ENCODE assay signal across 13 mouse cellular contexts in genomic region chr1:176289396-176289795, GRCm38 (mm10). TPM values are rescaled to one million over a fixed set of nuclear protein-coding genes. Genes with fewer than 3 reads are reported as not detected.
"Had no signal": no experiment of that assay in that cellular context is flagged by ENCODE, and none has a peak within 500 bp of the region (broad histone marks: within the 10 kb centered on the region; RNA-seq: fewer than 3 reads in every experiment).

No protein-coding gene starts in this region.

- ATAC-seq: hindbrain, embryonic 16.5 days; inflammation-experienced regulatory T-cells, adult 6 months; liver, postnatal 0 days; midbrain, embryonic 13.5 days had no signal

- H3K4me2 ChIP-seq: limb, embryonic 12.5 days; liver, embryonic 13.5 days; midbrain, embryonic 13.5 days had no signal

- H3K9ac ChIP-seq: limb, embryonic 12.5 days; liver, embryonic 13.5 days; liver, postnatal 0 days; midbrain, embryonic 13.5 days had no signal

- H3K4me3 ChIP-seq: layer of hippocampus, adult 2 months; limb, embryonic 12.5 days; liver, embryonic 13.5 days; midbrain, embryonic 13.5 days had no signal

- H3K27me3 ChIP-seq: limb, embryonic 12.5 days; liver, embryonic 13.5 days; midbrain, embryonic 13.5 days had no signal

- DNase-seq: liver; liver, embryonic 13.5 days; liver, postnatal 0 days; right cerebral cortex, postnatal 14 days; thymus, adult 18-20 months; thymus, postnatal 14 days had no signal

- H3K36me3 ChIP-seq: limb, embryonic 12.5 days; liver, embryonic 13.5 days; midbrain, embryonic 13.5 days had no signal

- H3K4me1 ChIP-seq: limb, embryonic 12.5 days; liver, embryonic 13.5 days; midbrain, embryonic 13.5 days had no signal

- H3K27ac ChIP-seq: layer of hippocampus, adult 2 months; limb, embryonic 12.5 days; liver, embryonic 13.5 days; midbrain, embryonic 13.5 days had no signal

- H3K9me3 ChIP-seq: limb, embryonic 12.5 days; liver, embryonic 13.5 days; midbrain, embryonic 13.5 days had no signal

RNA-seq across cellular contexts. Expression of gene Pld5, which starts 14.3 kb away (rescaled TPM):
- total RNA-seq: megakaryocyte progenitor cell, adult 5-6 weeks had no signal
- polyA plus RNA-seq: inflammation-experienced regulatory T-cells, adult 6 months; liver, postnatal 0 days; spleen, adult 2 months had no signal
